Comparison of ENCODE assay signal across 17 mouse cellular contexts in genomic region chr10:56979601-56980000, GRCm38 (mm10).
A peak's percentile ranks its signal among the peaks of the same experiment; 100 is the strongest.
DNase-seq lines count a peak whose midpoint lies in the region; ATAC-seq and TF ChIP-seq lines count a peak whose summit lies in the region.
"Had no signal": no experiment of that assay in that cellular context is flagged by ENCODE, and none has a peak within 500 bp of the region (broad histone marks: within the 10 kb centered on the region; RNA-seq: fewer than 3 reads in every experiment).

No protein-coding gene starts in this region.

- 17% methylated on average over 3 of the region's 3 CpGs for WGBS in embryonic facial prominence, embryonic 11.5 days
- WGBS in liver, embryonic 11.5 days = 40% methylated on average over 3 of the region's 3 CpGs
- WGBS in liver, embryonic 12.5 days (ENCODE audit: insufficient replicate concordance) = 27% methylated on average over 3 of the region's 3 CpGs

- H3K27me3 ChIP-seq in embryonic facial prominence, embryonic 11.5 days (ENCODE audit: control insufficient read depth, insufficient read depth, low read length) = no peaks in the 10 kb centered on the region
- H3K27me3 ChIP-seq in liver, embryonic 11.5 days (replicated peaks; ENCODE audit: control insufficient read depth, insufficient read depth, low read length) = no peaks in the 10 kb centered on the region
- H3K27me3 ChIP-seq in liver, embryonic 12.5 days (replicated peaks) = no peaks in the 10 kb centered on the region
- H3K27me3 ChIP-seq: embryonic facial prominence, embryonic 12.5 days had no signal

- no peak overlapping the region for H3K9ac ChIP-seq in embryonic facial prominence, embryonic 11.5 days (replicated peaks; ENCODE audit: low read length)
- H3K9ac ChIP-seq in liver, embryonic 11.5 days (ENCODE audit: low read depth, low read length) = no peak overlapping the region
- H3K9ac ChIP-seq in liver, embryonic 12.5 days = no peak overlapping the region
- H3K9ac ChIP-seq: embryonic facial prominence, embryonic 12.5 days had no signal

- no peak overlapping the region for H3K4me2 ChIP-seq in embryonic facial prominence, embryonic 11.5 days (ENCODE audit: low read depth, low read length)
- H3K4me2 ChIP-seq in liver, embryonic 11.5 days = no peak overlapping the region
- H3K4me2 ChIP-seq in liver, embryonic 12.5 days = no peak overlapping the region
- H3K4me2 ChIP-seq: embryonic facial prominence, embryonic 12.5 days had no signal

- no peak overlapping the region for H3K4me3 ChIP-seq in layer of hippocampus, adult 2 months
- no peak overlapping the region for H3K4me3 ChIP-seq in embryonic facial prominence, embryonic 11.5 days (ENCODE audit: low read depth, low read length)
- no peak overlapping the region for H3K4me3 ChIP-seq in liver, embryonic 11.5 days (ENCODE audit: low read depth, low read length)
- H3K4me3 ChIP-seq in liver, embryonic 12.5 days = no peak overlapping the region
- H3K4me3 ChIP-seq: embryonic facial prominence, embryonic 12.5 days had no signal

- no peak; the same call in 1 of the 2 replicates for ATAC-seq in embryonic facial prominence, embryonic 11.5 days (replicated peaks; ENCODE audit: insufficient number of reproducible peaks, low FRiP score, low TSS enrichment, low read depth)
- ATAC-seq in liver, embryonic 11.5 days (replicated peaks; ENCODE audit: low FRiP score) = no peak
- no peak for ATAC-seq in liver, embryonic 12.5 days
- ATAC-seq: CD4-positive, CD25-positive, alpha-beta regulatory T cell, adult 4 months; intestine, embryonic 16.5 days; midbrain, embryonic 16.5 days had no signal

- no peaks in the 10 kb centered on the region for H3K9me3 ChIP-seq in embryonic facial prominence, embryonic 11.5 days (replicated peaks; ENCODE audit: control insufficient read depth, low read length)
- H3K9me3 ChIP-seq in liver, embryonic 11.5 days (ENCODE audit: control insufficient read depth, low read length) = no peaks in the 10 kb centered on the region
- H3K9me3 ChIP-seq in liver, embryonic 12.5 days (replicated peaks) = no peaks in the 10 kb centered on the region
- H3K9me3 ChIP-seq: embryonic facial prominence, embryonic 12.5 days had no signal

- TF ChIP-seq CTCF in layer of hippocampus, adult 2 months (conservative IDR thresholded peaks at IDR 0.05) = no peak

- H3K4me1 ChIP-seq in embryonic facial prominence, embryonic 11.5 days (ENCODE audit: control insufficient read depth, insufficient read depth, low read length) = no peaks in the 10 kb centered on the region
- H3K4me1 ChIP-seq in liver, embryonic 11.5 days (replicated peaks; ENCODE audit: control insufficient read depth, insufficient read depth, low read length) = no peaks in the 10 kb centered on the region
- H3K4me1 ChIP-seq in liver, embryonic 12.5 days = no peaks in the 10 kb centered on the region

- H3K36me3 ChIP-seq in embryonic facial prominence, embryonic 11.5 days (replicated peaks; ENCODE audit: control insufficient read depth, insufficient read depth, low read depth, low read length) = no peaks in the 10 kb centered on the region
- no peaks in the 10 kb centered on the region for H3K36me3 ChIP-seq in liver, embryonic 11.5 days (ENCODE audit: control insufficient read depth, insufficient read depth, low read length)
- no peaks in the 10 kb centered on the region for H3K36me3 ChIP-seq in liver, embryonic 12.5 days
- H3K36me3 ChIP-seq: embryonic facial prominence, embryonic 12.5 days had no signal

- no peak for DNase-seq in layer of hippocampus, adult 2 months (ENCODE audit: low spot score in 2 of 2)
- no peak for DNase-seq in layer of hippocampus, postnatal 14 days (ENCODE audit: low spot score in 2 of 2)
- DNase-seq in embryo, embryonic 11 days = peak; percentile 79
- DNase-seq in embryonic facial prominence, embryonic 11.5 days (ENCODE audit: low spot score) = peak; percentile 87
- peak; percentile 66 for DNase-seq in mesoderm, embryonic 11.5 days (ENCODE audit: low read depth, low spot score)
- no peak for DNase-seq in liver, embryonic 11.5 days (ENCODE audit: low spot score)
- DNase-seq: adrenal gland, postnatal 10 days; cerebellum, adult 8-10 months; kidney, postnatal 10 days; left cerebral cortex, postnatal 4 days; thymus, adult 2 months had no signal

- peak overlapping the region; percentile 32; the same call in 1 of the 2 replicates for H3K27ac ChIP-seq in layer of hippocampus, adult 2 months
- no peak overlapping the region for H3K27ac ChIP-seq in embryonic facial prominence, embryonic 11.5 days (replicated peaks; ENCODE audit: low read depth, low read length)
- no peak overlapping the region for H3K27ac ChIP-seq in liver, embryonic 11.5 days (ENCODE audit: low read depth, low read length)
- H3K27ac ChIP-seq in liver, embryonic 12.5 days = no peak overlapping the region
- H3K27ac ChIP-seq: embryonic facial prominence, embryonic 12.5 days; macrophage had no signal

Comparison
In these comparisons a context has a peak if more than half of its experiments do, and no peak if none do; other contexts are left out.
1. DNase-seq: peak in embryo, embryonic 11 days (single experiment), embryonic facial prominence, embryonic 11.5 days (single experiment) and mesoderm, embryonic 11.5 days (single experiment); none in layer of hippocampus, adult 2 months (0 of 2), layer of hippocampus, postnatal 14 days (0 of 2) and liver, embryonic 11.5 days (single experiment).